Comparison of ENCODE assay signal across 8 mouse cellular contexts in genomic region chr8:47951380-47951932, GRCm38 (mm10). TPM values are rescaled to one million over a fixed set of nuclear protein-coding genes. Genes with fewer than 3 reads are reported as not detected.
A peak's percentile ranks its signal among the peaks of the same experiment; 100 is the strongest.
DNase-seq lines count a peak whose midpoint lies in the region; ATAC-seq lines count a peak whose summit lies in the region.

No protein-coding gene starts in this region.

- H3K4me1 ChIP-seq in heart, embryonic 15.5 days (replicated peaks): peaks cover 26% of the 10 kb centered on the region

- WGBS in heart, embryonic 15.5 days: 33% methylated on average over 7 of the region's 7 CpGs

- peak; percentile 43 for DNase-seq in gastrocnemius, postnatal 10 days
- DNase-seq in gastrocnemius, postnatal 25 days: no peak
- peak; percentile 47 for DNase-seq in retina, embryonic 14.5 days (ENCODE audit: low spot score)
- no peak for DNase-seq in retina, postnatal 1 day
- DNase-seq in natural killer cell, adult 2 months (ENCODE audit: low spot score in 2 of 2): peak; percentile 28 to 51
- DNase-seq in right cerebral cortex, postnatal 4 days: no peak

- no peaks in the 10 kb centered on the region for H3K36me3 ChIP-seq in heart, embryonic 15.5 days

- no peak overlapping the region for H3K4me3 ChIP-seq in heart, embryonic 15.5 days

- no peak overlapping the region for H3K9ac ChIP-seq in heart, embryonic 15.5 days

- H3K27ac ChIP-seq in heart, embryonic 15.5 days: peak overlapping the region; percentile 33

- peak; percentile 63 for ATAC-seq in heart, embryonic 15.5 days (replicated peaks; ENCODE audit: insufficient number of reproducible peaks, insufficient read depth, low FRiP score, low read depth)
- ATAC-seq in monocyte, adult 5-6 weeks (replicated peaks; ENCODE audit: insufficient number of reproducible peaks, low FRiP score, low TSS enrichment, poor library complexity, severe bottlenecking): no peak

- H3K4me2 ChIP-seq in heart, embryonic 15.5 days: 0 out of 2 replicates have a peak overlapping the region, but pooled peaks have one; percentile 1

- H3K9me3 ChIP-seq in heart, embryonic 15.5 days (replicated peaks): no peaks in the 10 kb centered on the region

- H3K27me3 ChIP-seq in heart, embryonic 15.5 days: no peaks in the 10 kb centered on the region

RNA-seq across cellular contexts. Expression of gene Wwc2, which starts 39.3 kb away (rescaled TPM):
- 10 to 100 TPM; 12.8 to 14.6 TPM for total RNA-seq in gastrocnemius, postnatal 10 days (2021)
- total RNA-seq in gastrocnemius, postnatal 25 days (2021): 1 to 10 TPM; 7.2 to 7.5 TPM
- 11.7 and 12.3 TPM in 2 replicates for polyA plus RNA-seq in heart, embryonic 15.5 days (2015; fragmentation: Nextera tagmentation; extraction: Ambion mirVana)
- total RNA-seq in monocyte, adult 5-6 weeks (2017): 1.1 to 3.0 TPM (median 2.9 TPM) in 3 replicates

Comparison
In these comparisons a context has a peak if more than half of its experiments do, and no peak if none do; other contexts are left out.
1. DNase-seq: peak in gastrocnemius, postnatal 10 days (single experiment), retina, embryonic 14.5 days (single experiment) and natural killer cell, adult 2 months (2 of 2); none in gastrocnemius, postnatal 25 days (single experiment), retina, postnatal 1 day (single experiment) and right cerebral cortex, postnatal 4 days (single experiment).